Mouse (Mus musculus) lung, adult 2 months (tissue): ENCODE measurements around the gene Ccdc157. TPM values are rescaled to one million over a fixed set of nuclear protein-coding genes. Genes with fewer than 3 reads are reported as not detected.

Experiments used
- DNase-seq: peaks from one replicate; pipeline ENCODE4 v3.0.0; 2022
- H3K4me1 ChIP-seq: fragments of 200-500 bp; 2 replicates; pipeline ENCODE4 v1.6.1; 2011; ENCODE audit warnings: low read length; ENCODE audit not compliant: control insufficient read depth, insufficient read depth
- H3K4me3 ChIP-seq: fragments of 200-500 bp; replicated peaks from 2 replicates; pipeline ENCODE3; 2011; ENCODE audit warnings: low read depth, mild to moderate bottlenecking, control low read depth, low read length; ENCODE audit errors: extremely low read depth
- CTCF ChIP-seq: fragments of 200-500 bp; IDR thresholded peaks from 2 replicates; pipeline ENCODE4 v1.5.1; 2011; ENCODE audit warnings: mild to moderate bottlenecking, low read length, control low read depth; ENCODE audit not compliant: insufficient read depth
- POLR2A ChIP-seq: fragments of 200-500 bp; IDR thresholded peaks from 2 replicates; pipeline ENCODE4 v1.6.1; 2011; ENCODE audit warnings: low read depth, mild to moderate bottlenecking, control low read depth, low read length, borderline replicate concordance; ENCODE audit errors: extremely low read depth
- WGBS: fragments of 180-500 bp; shearing (Covaris S2); methylation state at CpG from one replicate; pipeline ENCODE4 v1.1.7; 2018; 5-methylcytosine and 5-hydroxymethylcytosine counted together
- polyA plus RNA-seq: library from polyadenylated mRNA; depleted of rRNA; stranded (reverse); fragments of >200 nt; gene quantifications from 2 replicates; pipeline ENCODE4 v1.2.3, GENCODE M21; 2012

The Ccdc157 gene
- polyA plus RNA-seq, 1 experiment: 19.8 TPM

- 57% methylated on average over 11 of the region's 11 CpGs for WGBS
- DNase-seq: no peak
- peaks cover 37% of the 10 kb centered on the region for H3K4me1 ChIP-seq
- H3K4me3 ChIP-seq: no peak overlapping the region
- no peak for TF ChIP-seq POLR2A
- no peak for TF ChIP-seq CTCF
Observed at GRCm38 (mm10) chr11:4201981-4202700, 42.0 kb upstream of the Ccdc157 start.

GRCm38 (mm10) chr11:4197691-4198090 lies 37.6 kb upstream of the Ccdc157 start:
- WGBS: 7% methylated on average over 1 of the region's 1 CpGs

GRCm38 (mm10) chr11:4196636-4197035 lies 36.5 kb upstream of the Ccdc157 start:
- H3K4me1 ChIP-seq: peaks cover 32% of the 10 kb centered on the region
- TF ChIP-seq POLR2A (no peak), CTCF (no peak)
- WGBS: 67% methylated on average over 8 of the region's 8 CpGs
- DNase-seq: no peak
- no peak overlapping the region for H3K4me3 ChIP-seq

More at GRCm38 (mm10) chr11:4197691-4198090, 37.6 kb upstream of the Ccdc157 start:
- no peak overlapping the region for H3K4me3 ChIP-seq
- DNase-seq: no peak
- no peak for TF ChIP-seq CTCF
- TF ChIP-seq POLR2A: no peak
- peaks cover 32% of the 10 kb centered on the region for H3K4me1 ChIP-seq

- Histone ChIP-seq H3K4me1 (peaks cover 34% of the 10 kb centered on the region), H3K4me3 (no peak overlapping the region)
- TF ChIP-seq CTCF: no peak
- no peak for TF ChIP-seq POLR2A
- 71% methylated on average over 3 of the region's 3 CpGs for WGBS
- no peak for DNase-seq
Observed at GRCm38 (mm10) chr11:4195597-4196031, 35.5 kb upstream of the Ccdc157 start.

- Histone ChIP-seq H3K4me1 (peaks cover 40% of the 10 kb centered on the region), H3K4me3 (no peak overlapping the region)
- TF ChIP-seq CTCF (no peak), POLR2A (no peak)
- no peak for DNase-seq
Observed at GRCm38 (mm10) chr11:4193420-4193819, 33.3 kb upstream of the Ccdc157 start.

- WGBS: 70% methylated on average over 3 of the region's 3 CpGs
- H3K4me3 ChIP-seq: no peak overlapping the region
- peaks cover 40% of the 10 kb centered on the region for H3K4me1 ChIP-seq
- no peak for DNase-seq
- TF ChIP-seq POLR2A (no peak), CTCF (no peak)
Observed at GRCm38 (mm10) chr11:4192757-4193156, 32.7 kb upstream of the Ccdc157 start.

GRCm38 (mm10) chr11:4190677-4191076 lies 30.6 kb upstream of the Ccdc157 start:
- H3K4me1 ChIP-seq: peaks cover 28% of the 10 kb centered on the region
- TF ChIP-seq CTCF (no peak), POLR2A (no peak)
- no peak for DNase-seq
- H3K4me3 ChIP-seq: no peak overlapping the region
- WGBS: 51% methylated on average over 3 of the region's 3 CpGs

- no peak overlapping the region for H3K4me3 ChIP-seq
- peaks cover 20% of the 10 kb centered on the region for H3K4me1 ChIP-seq
- TF ChIP-seq CTCF (no peak), POLR2A (no peak)
- no peak for DNase-seq
- 62% methylated on average over 6 of the region's 6 CpGs for WGBS
Observed at GRCm38 (mm10) chr11:4189182-4189581, 29.1 kb upstream of the Ccdc157 start.

GRCm38 (mm10) chr11:4187318-4187700 lies 27.2 kb upstream of the Ccdc157 start:
- no peak for DNase-seq
- WGBS: 13% methylated on average over 9 of the region's 9 CpGs
- Histone ChIP-seq H3K4me1 (peaks cover 21% of the 10 kb centered on the region), H3K4me3 (peak overlapping the region; percentile 73)
- TF ChIP-seq CTCF (no peak), POLR2A (no peak)
